Mouse (Mus musculus) hindbrain, postnatal 0 days (tissue): ENCODE data around the gene Orm3. TPM values are rescaled to one million over a fixed set of nuclear protein-coding genes. Genes with fewer than 3 reads are reported as not detected.
"Not testable (repeated sequence)": the region's sequence is repeated elsewhere in the genome, so short reads cannot be mapped to it uniquely, and the experiment has no call there.

Experiments
- ATAC-seq: fragments of 200-750 bp; cut with Nextera tagmentation; 2 replicates; pipeline ENCODE4 v1.8.0; 2017; ENCODE audit warnings: mild to moderate bottlenecking, moderate TSS enrichment, moderate library complexity
- DNase-seq: peaks from one replicate; pipeline ENCODE4 v3.0.0-alpha.2; 2015; ENCODE audit warnings: low spot score
- H3K27ac ChIP-seq: fragments of 300-500 bp; sonication (generic); 2 replicates; pipeline ENCODE4 v1.5.1; 2014; ENCODE audit warnings: mild to moderate bottlenecking
- H3K27me3 ChIP-seq: fragments of 300-500 bp; sonication (generic); 2 replicates; pipeline ENCODE4 v1.6.1; 2014; ENCODE audit warnings: low read length, mixed read lengths; ENCODE audit not compliant: insufficient read depth
- H3K36me3 ChIP-seq: fragments of 300-500 bp; sonication (generic); 2 replicates; pipeline ENCODE4 v1.6.1; 2014; ENCODE audit warnings: low read length, mixed read lengths; ENCODE audit not compliant: insufficient read depth
- H3K4me1 ChIP-seq: fragments of 300-500 bp; sonication (generic); 2 replicates; pipeline ENCODE4 v1.6.1; 2014; ENCODE audit warnings: antibody characterized with exemption, low read length, mixed read lengths; ENCODE audit not compliant: insufficient read depth
- H3K4me2 ChIP-seq: fragments of 300-500 bp; sonication (generic); 2 replicates; pipeline ENCODE4 v1.6.1; 2014; ENCODE audit warnings: low read depth, mild to moderate bottlenecking, low read length, moderate library complexity, mixed read lengths
- H3K4me3 ChIP-seq: fragments of 300-500 bp; sonication (generic); 2 replicates; pipeline ENCODE4 v1.5.1; 2014; ENCODE audit warnings: low read length
- H3K9ac ChIP-seq: fragments of 300-500 bp; sonication (generic); replicated peaks from 2 replicates; pipeline ENCODE4 v1.6.1; 2014; ENCODE audit warnings: mild to moderate bottlenecking, low read length, moderate library complexity, mixed read lengths
- H3K9me3 ChIP-seq: fragments of 300-500 bp; sonication (generic); 2 replicates; pipeline ENCODE4 v1.6.1; 2016; ENCODE audit warnings: low read length, mixed read lengths
- CTCF ChIP-seq: IDR thresholded peaks from 2 replicates; pipeline ENCODE4 v1.5.1; 2016; ENCODE audit warnings: antibody characterized with exemption, control low read depth, low read depth
- WGBS: fragments of 180-500 bp; shearing (Covaris S2); extraction: QIAGEN DNeasy Blood & Tissue Kit; methylation state at CpG from one replicate; pipeline ENCODE4 v1.1.7; 2014; 5-methylcytosine and 5-hydroxymethylcytosine counted together
- polyA plus RNA-seq: library from polyadenylated mRNA; unstranded; fragments of >200 nt; fragmentation: Nextera tagmentation; extraction: Ambion mirVana; gene quantifications from 2 replicates; pipeline ENCODE4 v1.2.1, GENCODE M21; 2015
- total RNA-seq: library from RNA; depleted of rRNA; stranded (reverse); fragments of >200 nt; gene quantifications from 2 replicates; pipeline ENCODE4 v1.2.3, GENCODE M21; 2014

Orm3 gene
- total and polyA plus RNA-seq, 2 experiments from 2014 or later, result not detected

DNA sequence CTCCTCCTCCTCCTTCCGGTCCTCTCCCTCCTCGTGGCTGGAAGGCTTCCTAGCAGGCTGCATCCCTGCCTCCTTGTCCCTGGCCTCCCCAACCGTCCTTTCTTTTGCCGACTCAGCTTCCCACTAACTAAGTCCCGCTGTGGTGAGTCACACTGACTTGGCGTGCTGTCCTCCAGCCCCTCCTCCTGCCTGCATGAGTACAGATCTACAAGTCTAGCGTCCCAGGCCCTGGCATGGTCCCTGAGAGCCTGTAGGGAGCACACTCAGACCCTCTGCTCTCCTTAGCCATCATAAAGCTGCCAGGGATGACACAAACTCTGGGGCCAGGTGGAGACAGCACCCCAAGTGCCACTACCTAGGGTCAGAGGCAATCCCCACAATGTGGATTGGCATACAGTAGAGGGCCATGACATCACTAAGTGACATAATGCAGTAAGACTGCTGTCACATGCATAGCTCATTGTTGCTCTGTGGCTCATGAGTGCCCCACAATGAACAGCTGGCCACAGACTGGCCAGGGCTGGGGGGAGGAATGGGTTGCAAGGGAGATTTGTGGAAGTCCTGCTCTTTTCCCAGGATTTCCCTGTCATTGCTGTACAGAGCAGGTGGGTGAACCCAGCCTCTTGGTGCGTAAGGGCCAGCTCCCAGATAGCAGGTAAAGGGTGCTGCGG, 39.8 kb upstream of the Orm3 start:
- WGBS, result 60% methylated on average over 9 of the region's 9 CpGs
- H3K36me3 ChIP-seq, result no peaks in the 10 kb centered on the region
- no peaks in the 10 kb centered on the region for H3K27me3 ChIP-seq
- H3K9ac ChIP-seq, result no peak overlapping the region
- H3K4me2 ChIP-seq, result no peak overlapping the region
- no peak overlapping the region for H3K27ac ChIP-seq
- TF ChIP-seq CTCF, result no peak
- no peak overlapping the region for H3K4me3 ChIP-seq
- H3K4me1 ChIP-seq, result no peaks in the 10 kb centered on the region
- DNase-seq (no peak), ATAC-seq (peak; percentile 60)
- H3K9me3 ChIP-seq, result no peaks in the 10 kb centered on the region

DNA sequence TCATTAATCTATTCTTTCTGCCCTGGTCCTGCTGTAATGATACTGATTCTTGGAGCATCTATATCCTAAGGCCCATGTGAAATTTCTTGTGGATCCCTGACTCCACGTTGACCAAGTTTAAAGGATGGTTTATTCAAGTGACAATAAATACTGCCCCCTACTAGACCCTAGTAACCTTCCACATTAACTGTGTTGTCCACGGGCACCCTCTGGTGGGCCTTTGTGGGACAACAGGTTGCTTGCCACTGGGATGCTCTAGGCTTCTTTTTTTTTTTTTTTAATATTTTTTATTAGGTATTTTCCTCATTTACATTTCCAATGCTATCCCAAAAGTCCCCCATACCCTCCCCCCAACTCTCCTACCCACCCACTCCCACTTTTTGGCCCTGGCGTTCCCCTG, 36.4 kb upstream of the Orm3 start:
- not testable (repeated sequence) for H3K36me3 ChIP-seq, H3K4me2 ChIP-seq, H3K27ac ChIP-seq, H3K4me1 ChIP-seq, H3K27me3 ChIP-seq, H3K9ac ChIP-seq, H3K4me3 ChIP-seq, H3K9me3 ChIP-seq
- TF ChIP-seq CTCF, result peak; percentile 82
- DNase-seq (peak; percentile 81), ATAC-seq (0 out of 2 replicates have a peak, but pooled peaks have one; percentile 5)
- 33% methylated on average over 3 of the region's 3 CpGs for WGBS

DNA sequence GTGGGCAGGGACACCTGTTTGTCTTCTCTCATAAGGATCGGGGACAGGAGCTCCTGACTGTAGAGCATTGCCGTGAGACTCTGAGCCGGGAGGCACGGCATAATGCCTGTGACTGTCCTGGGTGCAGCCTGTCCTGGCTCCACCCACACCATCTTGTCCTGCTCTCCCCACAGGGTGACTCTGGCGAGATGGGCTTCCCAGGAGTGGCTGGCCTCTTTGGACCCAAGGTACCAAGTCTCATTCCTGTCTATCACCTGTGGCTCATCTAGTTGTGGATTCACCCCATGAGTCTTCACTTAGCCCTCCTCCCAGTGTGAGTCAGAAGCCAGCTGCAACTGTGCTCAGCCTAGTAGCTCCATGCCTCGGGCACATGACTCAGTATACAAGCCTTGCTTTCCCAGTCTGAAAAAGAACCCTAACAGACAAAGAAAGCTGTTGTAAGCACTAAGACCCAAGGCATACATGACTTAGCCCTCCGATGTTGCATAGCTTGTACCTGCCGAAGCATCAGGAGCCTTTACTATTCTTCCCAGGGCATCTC, 32.6 kb upstream of the Orm3 start:
- 84% methylated on average over 8 of the region's 8 CpGs for WGBS
- no peaks in the 10 kb centered on the region for H3K4me1 ChIP-seq
- H3K4me3 ChIP-seq, result no peak overlapping the region
- no peaks in the 10 kb centered on the region for H3K27me3 ChIP-seq
- DNase-seq, result no peak
- ATAC-seq, result no peak
- H3K27ac ChIP-seq, result no peak overlapping the region
- no peak for TF ChIP-seq CTCF
- H3K9ac ChIP-seq, result no peak overlapping the region
- no peaks in the 10 kb centered on the region for H3K36me3 ChIP-seq
- no peak overlapping the region for H3K4me2 ChIP-seq
- 0 out of 2 replicates have a peak, but pooled peaks cover 2% of the 10 kb centered on the region for H3K9me3 ChIP-seq

DNA sequence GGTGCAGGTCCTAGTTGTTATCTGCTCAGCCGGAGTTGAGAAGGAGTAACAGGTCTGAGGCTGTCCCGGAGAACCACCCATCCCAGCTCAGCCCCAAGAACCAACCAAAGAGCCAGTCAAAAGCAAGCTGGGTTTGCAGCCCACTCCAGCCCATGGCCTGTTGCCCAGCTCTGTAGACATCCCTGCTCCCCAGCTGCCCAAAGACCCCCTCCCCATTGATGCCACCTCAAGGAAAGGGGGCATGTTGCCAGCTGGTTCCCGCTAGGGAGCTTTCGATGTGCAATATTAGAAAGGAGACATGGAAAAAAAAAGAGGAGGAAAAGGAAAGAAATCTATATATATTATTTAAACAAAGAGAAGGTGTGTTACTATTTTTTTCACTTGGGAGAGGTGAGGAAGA, 22.6 kb upstream of the Orm3 start:
- 60% methylated on average over 4 of the region's 4 CpGs for WGBS
- no peak for TF ChIP-seq CTCF

DNA sequence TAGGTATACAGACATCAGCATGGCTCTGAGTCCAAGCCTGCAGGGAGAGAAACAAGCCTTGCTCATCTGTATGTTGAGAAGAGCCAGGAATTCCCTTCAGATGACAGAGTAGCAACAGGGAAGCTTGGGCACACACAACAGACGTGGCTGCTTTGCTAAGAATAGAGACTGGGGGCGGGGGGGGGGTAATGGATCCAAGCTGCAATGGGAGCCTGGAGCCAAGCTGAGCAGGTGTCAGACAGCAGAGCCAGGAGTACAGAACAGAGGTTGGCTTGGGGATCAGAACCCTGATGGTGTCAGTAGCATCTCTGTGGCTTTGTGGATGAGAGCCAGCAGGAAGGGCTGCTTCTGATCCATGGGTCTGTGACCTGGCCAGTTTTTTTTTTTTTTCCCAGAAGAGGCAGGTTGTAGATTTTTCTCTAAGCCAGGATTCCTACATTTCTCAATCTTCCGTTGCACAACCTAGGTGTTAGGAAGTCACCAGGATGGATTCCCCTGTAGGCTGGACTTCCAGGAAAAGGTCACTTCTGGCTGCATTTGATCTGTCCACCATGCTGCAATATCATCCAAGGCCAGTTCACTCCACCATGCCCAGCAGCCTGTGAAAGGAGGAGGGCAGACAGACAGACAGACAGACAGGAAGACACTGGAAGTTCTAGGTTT, 17.4 kb upstream of the Orm3 start:
- Histone ChIP-seq H3K4me1 (no peaks in the 10 kb centered on the region), H3K9ac (no peak overlapping the region), H3K4me3 (no peak overlapping the region), H3K9me3 (no peaks in the 10 kb centered on the region), H3K36me3 (no peaks in the 10 kb centered on the region), H3K27ac (no peak overlapping the region), H3K27me3 (no peaks in the 10 kb centered on the region), H3K4me2 (no peak overlapping the region)
- no peak for TF ChIP-seq CTCF
- 44% methylated on average over 3 of the region's 3 CpGs for WGBS
- DNase-seq, result peak; percentile 53
- ATAC-seq, result peak; percentile 71

More for the DNA sequence above, 22.6 kb upstream of the Orm3 start:
- Histone ChIP-seq H3K4me2 (no peak overlapping the region), H3K27me3 (no peaks in the 10 kb centered on the region), H3K27ac (no peak overlapping the region), H3K36me3 (no peaks in the 10 kb centered on the region), H3K4me3 (no peak overlapping the region), H3K9ac (no peak overlapping the region), H3K9me3 (no peaks in the 10 kb centered on the region), H3K4me1 (no peaks in the 10 kb centered on the region)
- ATAC-seq (no peak), DNase-seq (no peak)

DNA sequence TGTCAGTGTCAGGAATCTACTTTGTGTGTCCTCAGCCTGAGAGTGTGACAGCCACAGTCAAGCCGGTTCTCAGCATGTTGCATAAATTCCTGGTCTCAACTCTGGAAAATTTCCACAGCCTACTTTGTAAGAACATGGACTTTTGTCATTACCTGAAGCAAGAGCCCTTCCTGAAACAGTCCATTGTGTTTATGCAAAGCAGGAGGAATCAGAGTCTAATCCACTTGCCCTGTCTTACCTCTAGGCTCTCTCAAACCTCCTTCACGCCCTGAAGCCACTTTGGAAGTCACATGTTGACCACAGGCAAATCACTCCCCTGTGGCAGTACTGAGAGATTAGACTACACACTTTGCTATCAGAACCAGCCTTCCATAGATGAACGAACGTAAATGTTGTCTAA, 13.5 kb upstream of the Orm3 start:
- Histone ChIP-seq H3K27me3 (no peaks in the 10 kb centered on the region), H3K4me2 (no peak overlapping the region), H3K4me3 (no peak overlapping the region), H3K9me3 (no peaks in the 10 kb centered on the region), H3K36me3 (no peaks in the 10 kb centered on the region), H3K4me1 (no peaks in the 10 kb centered on the region), H3K27ac (no peak overlapping the region), H3K9ac (no peak overlapping the region)
- TF ChIP-seq CTCF, result no peak
- 72% methylated on average over 4 of the region's 4 CpGs for WGBS
- DNase-seq (no peak), ATAC-seq (no peak)

DNA sequence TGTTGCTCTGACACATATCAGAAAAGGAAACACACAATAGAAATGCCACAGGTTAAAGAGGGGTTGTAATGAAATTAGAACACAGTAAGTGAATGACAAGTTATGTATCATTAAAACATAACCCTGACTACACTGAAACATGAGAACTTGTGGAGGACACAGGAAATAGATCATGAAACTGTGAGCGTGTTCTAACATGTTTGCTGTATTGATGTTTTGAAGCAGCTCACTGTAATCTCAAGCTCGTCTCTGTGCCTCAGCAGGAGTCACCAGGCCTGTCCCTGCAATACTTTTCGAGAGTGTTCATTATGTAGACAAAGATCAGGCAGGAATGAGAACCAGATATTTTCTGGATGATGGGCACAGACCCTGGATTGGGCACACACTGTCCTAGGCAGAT, 12.4 kb upstream of the Orm3 start:
- Histone ChIP-seq H3K9me3 (no peaks in the 10 kb centered on the region), H3K4me2 (no peak overlapping the region), H3K36me3 (no peaks in the 10 kb centered on the region), H3K27me3 (no peaks in the 10 kb centered on the region), H3K27ac (no peak overlapping the region), H3K4me1 (no peaks in the 10 kb centered on the region), H3K4me3 (no peak overlapping the region), H3K9ac (no peak overlapping the region)
- TF ChIP-seq CTCF, result no peak
- ATAC-seq (no peak), DNase-seq (no peak)
- WGBS, result 63% methylated on average over 3 of the region's 3 CpGs
